Mouse (Mus musculus): ENCODE data around the gene Uhrf1bp1. TPM values are rescaled to one million over a fixed set of nuclear protein-coding genes. Genes with fewer than 3 reads are reported as not detected.
A peak's percentile ranks its signal among the peaks of the same experiment; 100 is the strongest.

Uhrf1bp1 gene
- polyA plus RNA-seq, 1 experiment = 18.2 TPM

GRCm38 (mm10) chr17:27938121-27938754 is 82.0 kb downstream of the Uhrf1bp1 start:
- no peak overlapping the region for H3K4me3 ChIP-seq (replicated peaks; ENCODE audit: insufficient read depth, low read depth, low read length)
- peak; percentile 35 to 50 for DNase-seq
- peaks cover 36% of the 10 kb centered on the region for H3K4me1 ChIP-seq (ENCODE audit: control insufficient read depth, insufficient read depth, low read length)
- 13% methylated on average over 12 of the region's 12 CpGs for WGBS
- no peaks in the 10 kb centered on the region for H3K27me3 ChIP-seq (ENCODE audit: control insufficient read depth, insufficient read depth, low read length)
- peak overlapping the region; percentile 2; the same call in 1 of the 2 replicates for H3K27ac ChIP-seq (ENCODE audit: insufficient read depth, low read length)
- no peak for TF ChIP-seq CTCF (IDR thresholded peaks at IDR 0.05; ENCODE audit: borderline replicate concordance, insufficient read depth, low read depth, low read length)
- TF ChIP-seq POLR2A (IDR thresholded peaks at IDR 0.05; ENCODE audit: borderline replicate concordance, insufficient read depth, low read length) = no peak

GRCm38 (mm10) chr17:27939028-27939427 is 82.8 kb downstream of the Uhrf1bp1 start:
- Histone ChIP-seq H3K4me1 (ENCODE audit: control insufficient read depth, insufficient read depth, low read length) (peaks cover 36% of the 10 kb centered on the region), H3K27ac (ENCODE audit: insufficient read depth, low read length) (no peak overlapping the region), H3K4me3 (replicated peaks; ENCODE audit: insufficient read depth, low read depth, low read length) (no peak overlapping the region), H3K27me3 (ENCODE audit: control insufficient read depth, insufficient read depth, low read length) (no peaks in the 10 kb centered on the region)
- TF ChIP-seq POLR2A (IDR thresholded peaks at IDR 0.05; ENCODE audit: borderline replicate concordance, insufficient read depth, low read length) (no peak), CTCF (IDR thresholded peaks at IDR 0.05; ENCODE audit: borderline replicate concordance, insufficient read depth, low read depth, low read length) (no peak)
- DNase-seq = no peak
- 55% methylated on average over 5 of the region's 5 CpGs for WGBS

GRCm38 (mm10) chr17:27940352-27940751 is 84.1 kb downstream of the Uhrf1bp1 start:
- TF ChIP-seq CTCF (IDR thresholded peaks at IDR 0.05; ENCODE audit: borderline replicate concordance, insufficient read depth, low read depth, low read length) (no peak), POLR2A (IDR thresholded peaks at IDR 0.05; ENCODE audit: borderline replicate concordance, insufficient read depth, low read length) (no peak)

GRCm38 (mm10) chr17:27941178-27941577 is 84.9 kb downstream of the Uhrf1bp1 start:
- TF ChIP-seq POLR2A (IDR thresholded peaks at IDR 0.05; ENCODE audit: borderline replicate concordance, insufficient read depth, low read length) (no peak), CTCF (IDR thresholded peaks at IDR 0.05; ENCODE audit: borderline replicate concordance, insufficient read depth, low read depth, low read length) (no peak)
- peaks cover 48% of the 10 kb centered on the region for H3K4me1 ChIP-seq (ENCODE audit: control insufficient read depth, insufficient read depth, low read length)
- WGBS = 55% methylated on average over 5 of the region's 5 CpGs
- DNase-seq = no peak
- no peaks in the 10 kb centered on the region for H3K27me3 ChIP-seq (ENCODE audit: control insufficient read depth, insufficient read depth, low read length)
- H3K4me3 ChIP-seq (replicated peaks; ENCODE audit: insufficient read depth, low read depth, low read length) = no peak overlapping the region
- no peak overlapping the region for H3K27ac ChIP-seq (ENCODE audit: insufficient read depth, low read length)

More at GRCm38 (mm10) chr17:27940352-27940751, 84.1 kb downstream of the Uhrf1bp1 start:
- 83% methylated on average over 4 of the region's 4 CpGs for WGBS
- DNase-seq = no peak
- Histone ChIP-seq H3K27me3 (ENCODE audit: control insufficient read depth, insufficient read depth, low read length) (no peaks in the 10 kb centered on the region), H3K4me3 (replicated peaks; ENCODE audit: insufficient read depth, low read depth, low read length) (no peak overlapping the region), H3K27ac (ENCODE audit: insufficient read depth, low read length) (no peak overlapping the region), H3K4me1 (ENCODE audit: control insufficient read depth, insufficient read depth, low read length) (peaks cover 42% of the 10 kb centered on the region)

- TF ChIP-seq CTCF (IDR thresholded peaks at IDR 0.05; ENCODE audit: borderline replicate concordance, insufficient read depth, low read depth, low read length) = no peak
- no peak for TF ChIP-seq POLR2A (IDR thresholded peaks at IDR 0.05; ENCODE audit: borderline replicate concordance, insufficient read depth, low read length)
- WGBS = 20% methylated on average over 2 of the region's 2 CpGs
Observed at GRCm38 (mm10) chr17:27941698-27942097, 85.5 kb downstream of the Uhrf1bp1 start.

GRCm38 (mm10) chr17:27942131-27942530 is 85.9 kb downstream of the Uhrf1bp1 start:
- DNase-seq = no peak
- 88% methylated on average over 4 of the region's 4 CpGs for WGBS
- Histone ChIP-seq H3K27ac (ENCODE audit: insufficient read depth, low read length) (no peak overlapping the region), H3K27me3 (ENCODE audit: control insufficient read depth, insufficient read depth, low read length) (no peaks in the 10 kb centered on the region), H3K4me3 (replicated peaks; ENCODE audit: insufficient read depth, low read depth, low read length) (no peak overlapping the region), H3K4me1 (ENCODE audit: control insufficient read depth, insufficient read depth, low read length) (peaks cover 56% of the 10 kb centered on the region)
- TF ChIP-seq CTCF (IDR thresholded peaks at IDR 0.05; ENCODE audit: borderline replicate concordance, insufficient read depth, low read depth, low read length) (no peak), POLR2A (IDR thresholded peaks at IDR 0.05; ENCODE audit: borderline replicate concordance, insufficient read depth, low read length) (no peak)

More at GRCm38 (mm10) chr17:27941698-27942097, 85.5 kb downstream of the Uhrf1bp1 start:
- H3K27ac ChIP-seq (ENCODE audit: insufficient read depth, low read length) = no peak overlapping the region
- peak; percentile 60 to 70 for DNase-seq
- peaks cover 53% of the 10 kb centered on the region for H3K4me1 ChIP-seq (ENCODE audit: control insufficient read depth, insufficient read depth, low read length)
- H3K4me3 ChIP-seq (replicated peaks; ENCODE audit: insufficient read depth, low read depth, low read length) = no peak overlapping the region
- H3K27me3 ChIP-seq (ENCODE audit: control insufficient read depth, insufficient read depth, low read length) = no peaks in the 10 kb centered on the region

GRCm38 (mm10) chr17:27945546-27946216 is 89.4 kb downstream of the Uhrf1bp1 start:
- WGBS = 2% methylated on average over 6 of the region's 6 CpGs
- peak; percentile 95 to 97 for DNase-seq
- Histone ChIP-seq H3K27ac (ENCODE audit: insufficient read depth, low read length) (peak overlapping the region; percentile 78), H3K4me3 (replicated peaks; ENCODE audit: insufficient read depth, low read depth, low read length) (no peak overlapping the region), H3K4me1 (ENCODE audit: control insufficient read depth, insufficient read depth, low read length) (peaks cover 60% of the 10 kb centered on the region), H3K27me3 (ENCODE audit: control insufficient read depth, insufficient read depth, low read length) (no peaks in the 10 kb centered on the region)
- TF ChIP-seq CTCF (IDR thresholded peaks at IDR 0.05; ENCODE audit: borderline replicate concordance, insufficient read depth, low read depth, low read length) (no peak), POLR2A (IDR thresholded peaks at IDR 0.05; ENCODE audit: borderline replicate concordance, insufficient read depth, low read length) (no peak)

- 57% methylated on average over 8 of the region's 8 CpGs for WGBS
- no peaks in the 10 kb centered on the region for H3K27me3 ChIP-seq (ENCODE audit: control insufficient read depth, insufficient read depth, low read length)
- no peak for DNase-seq
- peak overlapping the region; percentile 78 for H3K27ac ChIP-seq (ENCODE audit: insufficient read depth, low read length)
- H3K4me1 ChIP-seq (ENCODE audit: control insufficient read depth, insufficient read depth, low read length) = peaks cover 55% of the 10 kb centered on the region
- no peak overlapping the region for H3K4me3 ChIP-seq (replicated peaks; ENCODE audit: insufficient read depth, low read depth, low read length)
- TF ChIP-seq CTCF (IDR thresholded peaks at IDR 0.05; ENCODE audit: borderline replicate concordance, insufficient read depth, low read depth, low read length) (no peak), POLR2A (IDR thresholded peaks at IDR 0.05; ENCODE audit: borderline replicate concordance, insufficient read depth, low read length) (no peak)
Observed at GRCm38 (mm10) chr17:27946371-27946770, 90.1 kb downstream of the Uhrf1bp1 start.
